Mouse (Mus musculus) adipocyte (in vitro differentiated cells): ENCODE measurements around the gene Ubl3.

Experiments
- DNase-seq: peaks from one replicate; pipeline ENCODE4 v3.0.0-alpha.2; 2016; ENCODE audit warnings: low spot score

Gene Ubl3

GRCm38 (mm10) chr5:148562235-148562634, 9.6 kb upstream of the Ubl3 start:
- no peak for DNase-seq

- DNase-seq = no peak
These were observed 6.8 kb upstream of the Ubl3 start for GRCm38 (mm10) chr5:148559261-148559958.

- no peak for DNase-seq
These were observed 5.9 kb upstream of the Ubl3 start for GRCm38 (mm10) chr5:148558472-148558871.

GRCm38 (mm10) chr5:148556509-148556908, 3.9 kb upstream of the Ubl3 start:
- no peak for DNase-seq

- no peak for DNase-seq
These were observed 2.6 kb upstream of the Ubl3 start for GRCm38 (mm10) chr5:148555156-148555555.

GRCm38 (mm10) chr5:148554701-148555100, 2.1 kb upstream of the Ubl3 start:
- no peak for DNase-seq

GRCm38 (mm10) chr5:148554242-148554641, 1.7 kb upstream of the Ubl3 start:
- DNase-seq = no peak

- DNase-seq = no peak
These were observed 1.1 kb upstream of the Ubl3 start for GRCm38 (mm10) chr5:148553723-148554122.

- DNase-seq = peak; percentile 84
These were observed 839 bp downstream of the Ubl3 start for GRCm38 (mm10) chr5:148551764-148552136.

GRCm38 (mm10) chr5:148550821-148551763, 1.5 kb downstream of the Ubl3 start:
- DNase-seq = peak; percentile 73

GRCm38 (mm10) chr5:148550393-148550792, 2.2 kb downstream of the Ubl3 start:
- DNase-seq = peak; percentile 36

- DNase-seq = no peak
These were observed 3.3 kb downstream of the Ubl3 start for GRCm38 (mm10) chr5:148549307-148549706.

- DNase-seq = no peak
These were observed 4.0 kb downstream of the Ubl3 start for GRCm38 (mm10) chr5:148548568-148548967.

- peak; percentile 75 for DNase-seq
These were observed 4.6 kb downstream of the Ubl3 start for GRCm38 (mm10) chr5:148547870-148548456.

- DNase-seq = peak; percentile 66
These were observed 5.6 kb downstream of the Ubl3 start for GRCm38 (mm10) chr5:148546970-148547369.

- DNase-seq = no peak
These were observed 7.9 kb downstream of the Ubl3 start for GRCm38 (mm10) chr5:148544733-148545132.

- DNase-seq = no peak
These were observed 10.4 kb downstream of the Ubl3 start for GRCm38 (mm10) chr5:148542196-148542595.

GRCm38 (mm10) chr5:148535669-148536430, 16.7 kb downstream of the Ubl3 start:
- peak; percentile 21 for DNase-seq

GRCm38 (mm10) chr5:148534644-148535043, 17.9 kb downstream of the Ubl3 start:
- DNase-seq = peak; percentile 76

- no peak for DNase-seq
These were observed 18.7 kb downstream of the Ubl3 start for GRCm38 (mm10) chr5:148533924-148534323.

- no peak for DNase-seq
These were observed 20.4 kb downstream of the Ubl3 start for GRCm38 (mm10) chr5:148532201-148532600.

GRCm38 (mm10) chr5:148527632-148528031, 25.0 kb downstream of the Ubl3 start:
- DNase-seq = no peak
